10 mouse cellular contexts compared by ENCODE assay signal in the genomic region with DNA sequence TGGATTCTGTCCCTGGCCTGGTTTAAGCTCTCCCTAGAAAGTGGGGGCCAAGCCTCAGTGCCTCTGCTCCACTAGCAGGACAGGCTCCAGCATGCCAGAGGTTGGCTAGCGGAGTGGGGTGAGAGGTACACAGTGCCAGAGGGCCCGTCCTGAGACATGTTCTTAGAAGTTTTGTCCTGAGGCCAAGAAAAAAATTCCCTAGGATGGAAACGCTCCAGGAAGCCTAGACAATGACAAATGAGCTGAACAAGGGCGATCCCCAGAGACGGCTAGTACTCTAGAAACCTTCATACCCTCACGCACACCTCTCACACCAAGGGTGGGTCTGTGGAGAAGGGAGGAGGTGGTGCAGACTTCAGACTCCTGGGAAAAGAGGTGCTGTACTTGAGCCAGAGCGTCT.
A peak's percentile ranks its signal among the peaks of the same experiment; 100 is the strongest.
DNase-seq lines count a peak whose midpoint lies in the region; ATAC-seq and TF ChIP-seq lines count a peak whose summit lies in the region.
"Had no signal": no experiment of that assay in that cellular context is flagged by ENCODE, and none has a peak within 500 bp of the region (broad histone marks: within the 10 kb centered on the region; RNA-seq: fewer than 3 reads in every experiment).

No protein-coding gene starts in this region.

- H3K9ac ChIP-seq in forebrain, embryonic 13.5 days: no peak overlapping the region
- no peak overlapping the region for H3K9ac ChIP-seq in stomach, postnatal 0 days (ENCODE audit: low read length)
- no peak overlapping the region for H3K9ac ChIP-seq in forebrain, embryonic 15.5 days (replicated peaks)

- TF ChIP-seq CTCF in stomach, postnatal 0 days (IDR thresholded peaks at IDR 0.05; ENCODE audit: low read depth): no peak

- no peaks in the 10 kb centered on the region for H3K9me3 ChIP-seq in forebrain, embryonic 10.5 days
- no peaks in the 10 kb centered on the region for H3K9me3 ChIP-seq in forebrain, embryonic 13.5 days (replicated peaks)
- no peaks in the 10 kb centered on the region for H3K9me3 ChIP-seq in stomach, postnatal 0 days (ENCODE audit: control insufficient read depth, low read length)
- H3K9me3 ChIP-seq in forebrain, embryonic 15.5 days: no peaks in the 10 kb centered on the region

- no peaks in the 10 kb centered on the region for H3K36me3 ChIP-seq in forebrain, embryonic 10.5 days (replicated peaks)
- H3K36me3 ChIP-seq in forebrain, embryonic 13.5 days (ENCODE audit: poor library complexity, severe bottlenecking): no peaks in the 10 kb centered on the region
- no peaks in the 10 kb centered on the region for H3K36me3 ChIP-seq in stomach, postnatal 0 days (ENCODE audit: control insufficient read depth, insufficient read depth, low read length)
- H3K36me3 ChIP-seq in forebrain, embryonic 15.5 days: no peaks in the 10 kb centered on the region

- WGBS in forebrain, embryonic 10.5 days: 84% methylated on average over 7 of the region's 7 CpGs
- WGBS in forebrain, embryonic 13.5 days: 48% methylated on average over 7 of the region's 7 CpGs
- WGBS in stomach, postnatal 0 days: 15% methylated on average over 7 of the region's 7 CpGs
- 37% methylated on average over 7 of the region's 7 CpGs for WGBS in forebrain, embryonic 15.5 days

- no peak for TF ChIP-seq EP300 in stomach, postnatal 0 days (optimal IDR thresholded peaks at IDR 0.05)

- H3K4me1 ChIP-seq in forebrain, embryonic 10.5 days: peaks cover 54% of the 10 kb centered on the region
- H3K4me1 ChIP-seq in forebrain, embryonic 13.5 days: peaks cover 58% of the 10 kb centered on the region
- H3K4me1 ChIP-seq in stomach, postnatal 0 days (replicated peaks; ENCODE audit: control insufficient read depth, insufficient read depth): 0 out of 2 replicates have a peak, but pooled peaks cover 4% of the 10 kb centered on the region
- peaks cover 51% of the 10 kb centered on the region for H3K4me1 ChIP-seq in forebrain, embryonic 15.5 days

- H3K4me3 ChIP-seq in forebrain, embryonic 10.5 days: no peak overlapping the region
- no peak overlapping the region for H3K4me3 ChIP-seq in forebrain, embryonic 13.5 days
- no peak overlapping the region for H3K4me3 ChIP-seq in stomach, postnatal 0 days (ENCODE audit: low read depth, low read length)
- no peak overlapping the region for H3K4me3 ChIP-seq in forebrain, embryonic 15.5 days
- H3K4me3 ChIP-seq: heart, adult 2 months had no signal

- H3K4me2 ChIP-seq in forebrain, embryonic 13.5 days: no peak overlapping the region
- no peak overlapping the region for H3K4me2 ChIP-seq in stomach, postnatal 0 days (replicated peaks; ENCODE audit: low read depth)
- H3K4me2 ChIP-seq in forebrain, embryonic 15.5 days (replicated peaks): no peak overlapping the region

- ATAC-seq in forebrain, embryonic 13.5 days: no peak; the same call in 1 of the 2 replicates
- ATAC-seq in stomach, postnatal 0 days (ENCODE audit: low FRiP score, low TSS enrichment): 0 out of 2 replicates have a peak, but pooled peaks have one; percentile 32
- no peak for ATAC-seq in forebrain, embryonic 15.5 days (replicated peaks)
- ATAC-seq: activated CD4-positive, CD25-positive, alpha-beta regulatory T cell, adult 4 months had no signal

- H3K27me3 ChIP-seq in forebrain, embryonic 10.5 days (ENCODE audit: poor library complexity, severe bottlenecking): no peaks in the 10 kb centered on the region
- no peaks in the 10 kb centered on the region for H3K27me3 ChIP-seq in forebrain, embryonic 13.5 days
- H3K27me3 ChIP-seq in stomach, postnatal 0 days (ENCODE audit: control insufficient read depth, insufficient read depth, low read length): no peaks in the 10 kb centered on the region
- H3K27me3 ChIP-seq in forebrain, embryonic 15.5 days: no peaks in the 10 kb centered on the region

- H3K27ac ChIP-seq in forebrain, embryonic 10.5 days: peak overlapping the region; percentile 37; the same call in 1 of the 2 replicates
- no peak overlapping the region for H3K27ac ChIP-seq in forebrain, embryonic 13.5 days
- H3K27ac ChIP-seq in stomach, postnatal 0 days (replicated peaks): no peak overlapping the region
- no peak overlapping the region for H3K27ac ChIP-seq in forebrain, embryonic 15.5 days (replicated peaks)
- H3K27ac ChIP-seq: heart, adult 2 months had no signal

- no peak for DNase-seq in forebrain, embryonic 10.5 days (ENCODE audit: extremely low spot score, low spot score)
- peak; percentile 3 to 48 for DNase-seq in urinary bladder, postnatal 36 days (ENCODE audit: low spot score in 2 of 2)
- no peak for DNase-seq in urinary bladder, postnatal 25 days (ENCODE audit: low spot score)
- peak; percentile 27 to 59 for DNase-seq in kidney, postnatal 25 days
- peak; percentile 18 for DNase-seq in stomach, postnatal 0 days (ENCODE audit: low spot score)
- no peak for DNase-seq in gastrocnemius, postnatal 10 days

Comparison
In these comparisons a context has a peak if more than half of its experiments do, and no peak if none do; other contexts are left out.
1. DNase-seq: peak in urinary bladder, postnatal 36 days (2 of 2), kidney, postnatal 25 days (2 of 2) and stomach, postnatal 0 days (single experiment); none in forebrain, embryonic 10.5 days (single experiment), urinary bladder, postnatal 25 days (single experiment) and gastrocnemius, postnatal 10 days (single experiment).